Mouse (Mus musculus) forebrain, embryonic 16.5 days (tissue): ENCODE results near the gene Srsf9. TPM values are rescaled to one million over a fixed set of nuclear protein-coding genes. Genes with fewer than 3 reads are reported as not detected.

ENCODE experiments used
- ATAC-seq: fragments of 200-750 bp; cut with Nextera tagmentation; 2 replicates; pipeline ENCODE4 v1.8.0; 2017; ENCODE audit warnings: mild to moderate bottlenecking, moderate library complexity
- H3K27ac ChIP-seq: fragments of 300-500 bp; sonication (generic); 2 replicates; pipeline ENCODE4 v1.5.1; 2014; ENCODE audit warnings: low read length, control low read depth
- H3K27me3 ChIP-seq: fragments of 300-500 bp; sonication (generic); replicated peaks from 2 replicates; pipeline ENCODE4 v1.6.1; 2014; ENCODE audit warnings: low read length; ENCODE audit not compliant: control insufficient read depth, insufficient read depth
- H3K36me3 ChIP-seq: fragments of 300-500 bp; sonication (generic); 2 replicates; pipeline ENCODE4 v1.6.1; 2014; ENCODE audit not compliant: control insufficient read depth, insufficient read depth
- H3K4me1 ChIP-seq: fragments of 300-500 bp; sonication (generic); replicated peaks from 2 replicates; pipeline ENCODE4 v1.6.1; 2014; ENCODE audit warnings: low read length; ENCODE audit not compliant: control insufficient read depth, insufficient read depth
- H3K4me2 ChIP-seq: fragments of 300-500 bp; sonication (generic); 2 replicates; pipeline ENCODE4 v1.6.1; 2014; ENCODE audit warnings: mild to moderate bottlenecking, low read length, control low read depth
- H3K4me3 ChIP-seq: fragments of 300-500 bp; sonication (generic); replicated peaks from 2 replicates; pipeline ENCODE4 v1.5.1; 2014; ENCODE audit warnings: mild to moderate bottlenecking, low read length, control low read depth
- H3K9ac ChIP-seq: fragments of 300-500 bp; sonication (generic); replicated peaks from 2 replicates; pipeline ENCODE4 v1.6.1; 2014; ENCODE audit warnings: low read depth, low read length, control low read depth
- H3K9me3 ChIP-seq: fragments of 300-500 bp; sonication (generic); 2 replicates; pipeline ENCODE4 v1.6.1; 2016; ENCODE audit warnings: low read length; ENCODE audit not compliant: control insufficient read depth
- WGBS: fragments of 180-500 bp; shearing (Covaris S2); extraction: QIAGEN DNeasy Blood & Tissue Kit; methylation state at CpG from one replicate; pipeline ENCODE4 v1.1.7; 2014; 5-methylcytosine and 5-hydroxymethylcytosine counted together
- polyA plus RNA-seq: library from polyadenylated mRNA; unstranded; fragments of >200 nt; fragmentation: Nextera tagmentation; extraction: Ambion mirVana; gene quantifications from 2 replicates; pipeline ENCODE4 v1.2.1, GENCODE M21; 2015

Gene Srsf9
- polyA plus RNA-seq, 1 experiment from 2014 or later = 165 TPM

DNA sequence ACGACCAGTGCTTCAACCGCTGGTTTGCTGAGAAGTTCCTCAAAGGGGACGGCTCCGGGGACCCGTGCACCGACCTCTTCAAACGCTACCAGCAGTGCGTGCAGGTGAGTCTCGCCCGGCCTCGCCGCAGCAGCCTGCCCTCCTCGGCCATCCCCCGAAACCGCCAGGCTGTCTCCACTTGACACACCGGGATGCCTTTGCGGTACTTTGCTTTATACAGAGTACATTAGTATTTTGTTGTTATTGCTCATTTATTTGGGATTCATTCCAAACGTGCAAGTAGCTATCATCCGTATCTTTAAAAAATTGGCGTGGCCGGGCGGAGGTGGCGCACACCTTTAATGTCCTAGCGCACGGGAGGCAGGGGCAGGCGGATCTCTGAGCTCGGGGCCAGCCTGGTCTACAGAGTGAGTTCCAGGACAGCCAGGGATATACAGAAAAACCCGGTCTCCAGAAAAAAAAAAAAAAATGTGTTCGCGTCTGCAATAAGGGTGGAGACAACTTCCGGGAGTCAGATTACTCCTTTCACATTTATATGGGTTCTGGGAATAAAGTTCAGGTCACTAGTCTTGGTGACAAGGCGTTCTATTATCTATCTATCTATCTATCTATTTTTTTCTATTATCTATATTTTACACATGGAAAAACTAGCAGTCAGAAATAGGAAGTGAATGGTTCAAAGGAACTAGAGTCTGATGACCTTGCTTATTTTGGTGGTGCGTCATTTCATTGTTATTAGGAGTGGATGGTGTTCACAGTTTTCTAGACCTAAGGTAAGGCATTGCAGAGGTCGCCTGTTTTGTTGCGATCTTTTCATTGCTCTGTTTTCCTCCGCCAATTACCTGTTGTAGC is 14.6 kb downstream of the Srsf9 start:
- WGBS = 12% methylated on average over 36 of the region's 36 CpGs
- peaks cover 26% of the 10 kb centered on the region for H3K36me3 ChIP-seq
- H3K9ac ChIP-seq = peak overlapping the region; percentile 96
- H3K27me3 ChIP-seq = no peaks in the 10 kb centered on the region
- ATAC-seq = peak; percentile 61
- peak overlapping the region; percentile 78; the same call in 1 of the 2 replicates for H3K27ac ChIP-seq
- peak overlapping the region; percentile 81 for H3K4me2 ChIP-seq
- no peaks in the 10 kb centered on the region for H3K9me3 ChIP-seq
- H3K4me1 ChIP-seq = peaks cover 15% of the 10 kb centered on the region
- peak overlapping the region; percentile 98 for H3K4me3 ChIP-seq

DNA sequence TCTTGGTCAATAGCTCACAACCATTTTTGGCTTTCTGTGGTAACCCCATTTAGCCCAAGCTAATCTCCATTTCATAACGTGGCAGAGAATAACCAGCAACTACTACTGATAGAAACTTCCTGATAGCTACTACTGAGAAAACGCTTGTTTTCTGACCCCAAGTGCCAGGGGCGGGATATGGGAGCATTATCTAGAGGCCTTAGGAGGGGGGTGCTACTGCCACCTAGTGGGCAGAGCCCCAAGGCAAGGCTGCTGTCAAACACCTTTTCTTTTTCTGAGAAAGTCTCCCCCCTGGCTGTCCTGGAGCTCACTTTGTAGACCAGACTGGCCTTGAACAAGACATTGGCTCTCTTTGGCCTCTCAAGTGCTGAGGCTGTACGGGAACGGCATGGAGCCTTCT is 20.6 kb downstream of the Srsf9 start:
- peak; percentile 41; the same call in 1 of the 2 replicates for ATAC-seq
- WGBS = 1% methylated on average over 5 of the region's 5 CpGs

DNA sequence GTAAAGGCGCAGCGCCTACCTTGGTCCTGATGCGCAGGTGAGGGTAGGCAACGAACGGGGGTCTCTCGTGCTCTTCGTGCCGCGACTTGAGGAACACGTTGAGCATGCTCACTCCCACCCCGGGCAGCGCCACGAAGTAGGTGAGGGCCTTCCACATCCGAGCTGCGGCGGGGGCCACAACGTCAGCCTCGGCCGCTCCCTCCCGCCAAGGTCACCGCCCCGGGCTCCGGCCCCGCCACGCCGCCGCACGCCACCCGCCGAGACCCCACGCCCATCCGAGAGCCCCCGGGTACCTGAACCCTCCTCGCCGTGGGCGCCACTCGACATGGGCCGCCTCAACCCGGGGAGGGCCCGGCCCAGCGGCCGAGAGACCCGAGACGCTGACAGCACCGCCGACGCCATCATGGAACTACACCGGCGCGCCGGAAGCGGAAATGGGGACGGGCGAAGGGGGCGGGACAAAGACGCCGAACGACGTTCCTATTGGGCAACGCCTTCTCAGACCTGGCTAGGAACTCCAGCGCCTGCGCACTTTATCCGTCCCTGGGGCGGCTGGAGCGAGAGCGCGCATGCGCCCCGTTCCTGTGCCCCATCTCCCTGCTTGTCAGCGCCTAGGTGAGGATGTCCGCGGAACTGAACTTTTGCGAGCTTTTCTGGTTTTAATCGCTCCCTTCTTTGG is 21.7 kb downstream of the Srsf9 start, which contains the start of gene Cox6a1:
Gene Cox6a1 (minus strand): TSS at position 436 of the 679 bp plus-strand sequence.
- H3K9ac ChIP-seq = peak within 1 kb of the TSS; percentile 89
- ATAC-seq = peak; percentile 95
- H3K4me1 ChIP-seq = peaks cover 19% of the 10 kb centered on the region
- peaks cover 20% of the 10 kb centered on the region for H3K36me3 ChIP-seq
- peak within 1 kb of the TSS; percentile 91 for H3K4me3 ChIP-seq
- WGBS = under 1% methylated on average over 64 of the region's 74 CpGs
- peak within 1 kb of the TSS; percentile 98 for H3K4me2 ChIP-seq
- H3K27me3 ChIP-seq = no peaks in the 10 kb centered on the region
- H3K9me3 ChIP-seq = no peaks in the 10 kb centered on the region
- peak within 1 kb of the TSS; percentile 88 for H3K27ac ChIP-seq

More for the DNA sequence above, 20.6 kb downstream of the Srsf9 start:
- H3K36me3 ChIP-seq = peaks cover 26% of the 10 kb centered on the region
- H3K27me3 ChIP-seq = no peaks in the 10 kb centered on the region
- no peak overlapping the region for H3K27ac ChIP-seq
- H3K4me3 ChIP-seq = peak overlapping the region; percentile 91
- H3K9ac ChIP-seq = no peak overlapping the region
- H3K4me1 ChIP-seq = peaks cover 19% of the 10 kb centered on the region
- peak overlapping the region; percentile 98 for H3K4me2 ChIP-seq
- no peaks in the 10 kb centered on the region for H3K9me3 ChIP-seq

DNA sequence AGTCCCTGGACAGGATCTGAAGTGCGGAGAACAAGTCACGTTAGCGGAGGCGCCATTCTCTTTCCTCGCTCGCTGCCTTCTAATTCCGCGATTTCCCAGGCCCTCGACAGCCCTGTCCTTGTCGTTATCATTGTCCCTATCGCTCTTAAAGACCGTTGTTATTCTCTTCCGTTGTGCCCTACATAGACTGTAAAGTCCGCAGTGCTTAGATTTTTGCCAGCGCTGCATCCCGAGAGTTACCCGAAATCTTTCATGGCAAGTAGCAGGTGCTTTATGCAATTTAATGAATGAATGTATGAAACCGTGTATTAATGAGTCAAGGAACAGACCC is 22.2 kb downstream of the Srsf9 start:
- peak overlapping the region; percentile 88 for H3K27ac ChIP-seq
- peak overlapping the region; percentile 75 for H3K4me2 ChIP-seq
- H3K9ac ChIP-seq = peak overlapping the region; percentile 75
- peak; percentile 55 for ATAC-seq
- H3K27me3 ChIP-seq = no peaks in the 10 kb centered on the region
- H3K36me3 ChIP-seq = peaks cover 15% of the 10 kb centered on the region
- peaks cover 19% of the 10 kb centered on the region for H3K4me1 ChIP-seq
- H3K4me3 ChIP-seq = peak overlapping the region; percentile 91
- WGBS = under 1% methylated on average over 18 of the region's 18 CpGs
- no peaks in the 10 kb centered on the region for H3K9me3 ChIP-seq

DNA sequence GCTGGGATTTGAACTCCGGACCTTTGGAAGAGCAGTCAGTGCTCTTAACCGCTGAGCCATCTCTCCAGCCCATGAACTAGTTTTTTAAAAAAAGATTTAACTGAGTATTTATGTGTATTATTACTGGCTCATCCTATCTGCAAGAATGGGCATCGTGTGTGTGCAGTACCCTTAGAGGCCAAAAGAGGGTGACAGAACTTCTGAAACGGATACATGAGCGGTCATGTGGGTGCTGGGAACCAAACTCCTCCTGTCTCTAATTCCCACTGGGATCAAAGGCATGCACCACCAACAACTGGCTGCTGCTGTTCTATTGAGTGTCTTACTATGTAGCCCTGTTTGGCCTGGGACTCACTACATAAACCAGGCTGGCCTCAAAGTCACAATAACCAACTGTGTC is 24.4 kb downstream of the Srsf9 start:
- H3K4me2 ChIP-seq = no peak overlapping the region
- peaks cover 19% of the 10 kb centered on the region for H3K4me1 ChIP-seq
- H3K4me3 ChIP-seq = no peak overlapping the region
- no peaks in the 10 kb centered on the region for H3K36me3 ChIP-seq
- H3K27ac ChIP-seq = no peak overlapping the region
- H3K9me3 ChIP-seq = no peaks in the 10 kb centered on the region
- H3K27me3 ChIP-seq = no peaks in the 10 kb centered on the region
- H3K9ac ChIP-seq = no peak overlapping the region
- no peak for ATAC-seq
- WGBS = 81% methylated on average over 5 of the region's 5 CpGs

DNA sequence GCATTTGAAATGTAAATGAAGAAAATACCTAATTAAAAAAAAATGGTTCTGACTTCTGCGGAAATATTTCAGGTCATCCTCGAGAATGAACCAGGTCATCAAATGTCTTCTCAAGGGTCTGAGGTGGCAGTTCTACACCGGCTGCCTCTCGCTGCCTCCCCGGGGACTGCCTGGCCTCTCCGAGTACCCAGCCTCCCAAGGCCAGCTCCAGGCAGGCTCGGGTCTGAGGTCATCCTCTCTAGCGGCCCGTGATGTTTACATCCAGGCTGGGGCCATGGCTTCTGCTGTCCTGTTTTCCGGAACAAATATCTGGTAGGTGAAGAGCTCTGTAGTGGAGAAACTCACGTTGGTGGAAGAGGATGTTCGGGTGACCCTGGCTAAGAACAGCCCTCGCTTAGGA is 28.1 kb downstream of the Srsf9 start:
- Histone ChIP-seq H3K27ac (no peak overlapping the region), H3K4me3 (no peak overlapping the region), H3K27me3 (no peaks in the 10 kb centered on the region), H3K36me3 (no peaks in the 10 kb centered on the region), H3K9me3 (no peaks in the 10 kb centered on the region), H3K4me1 (no peaks in the 10 kb centered on the region), H3K4me2 (no peak overlapping the region), H3K9ac (no peak overlapping the region)
- 72% methylated on average over 13 of the region's 13 CpGs for WGBS
- ATAC-seq = no peak

DNA sequence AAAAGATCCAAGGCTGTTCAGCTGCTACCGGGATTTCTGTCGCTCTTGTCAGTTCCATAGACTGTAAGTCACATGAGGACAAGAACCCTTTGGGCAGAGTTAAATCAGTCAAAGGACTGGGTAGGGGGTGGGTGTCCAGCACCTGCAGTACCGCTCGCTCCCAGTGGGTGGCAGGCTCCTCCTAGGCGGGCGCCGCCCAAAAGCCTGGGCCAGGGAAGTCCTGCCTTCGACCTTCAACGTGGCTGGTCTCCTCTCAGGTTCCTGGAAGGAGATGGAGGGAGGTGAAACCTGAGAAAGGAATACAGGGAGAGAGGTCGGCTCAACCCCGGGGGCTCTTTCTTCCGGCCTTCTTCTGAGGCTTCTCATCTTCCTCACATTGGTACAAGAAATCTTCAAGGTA is 31.9 kb downstream of the Srsf9 start:
- H3K9me3 ChIP-seq = no peaks in the 10 kb centered on the region
- no peak overlapping the region for H3K27ac ChIP-seq
- H3K9ac ChIP-seq = no peak overlapping the region
- H3K4me2 ChIP-seq = no peak overlapping the region
- H3K4me3 ChIP-seq = no peak overlapping the region
- 0 out of 2 replicates have a peak, but pooled peaks have one; percentile 64 for ATAC-seq
- no peaks in the 10 kb centered on the region for H3K4me1 ChIP-seq
- H3K27me3 ChIP-seq = no peaks in the 10 kb centered on the region
- WGBS = 5% methylated on average over 12 of the region's 12 CpGs
- no peaks in the 10 kb centered on the region for H3K36me3 ChIP-seq

DNA sequence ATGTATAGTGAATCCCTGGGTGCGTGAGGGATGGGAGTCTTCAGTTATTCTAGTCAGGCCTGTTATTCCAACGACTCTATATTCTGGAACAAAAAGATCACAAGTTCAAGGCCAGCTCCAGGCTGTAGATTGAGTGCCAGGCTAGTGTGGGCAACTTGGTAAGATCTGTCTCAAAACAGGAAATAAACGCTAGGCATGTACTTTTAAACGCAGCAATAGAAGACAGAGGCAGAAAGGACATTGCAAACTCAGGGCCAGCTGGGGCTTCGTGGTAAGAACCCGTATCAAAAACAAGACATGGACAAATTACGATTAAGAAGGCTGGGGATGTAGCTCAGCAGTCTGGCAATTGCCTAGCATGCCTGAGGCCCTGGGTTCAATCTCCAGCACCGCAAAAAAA is 32.5 kb downstream of the Srsf9 start:
- no peak overlapping the region for H3K9ac ChIP-seq
- H3K27me3 ChIP-seq = no peaks in the 10 kb centered on the region
- H3K36me3 ChIP-seq = no peaks in the 10 kb centered on the region
- 84% methylated on average over 8 of the region's 8 CpGs for WGBS
- no peaks in the 10 kb centered on the region for H3K4me1 ChIP-seq
- H3K27ac ChIP-seq = no peak overlapping the region
- H3K9me3 ChIP-seq = no peaks in the 10 kb centered on the region
- no peak overlapping the region for H3K4me3 ChIP-seq
- no peak overlapping the region for H3K4me2 ChIP-seq
- ATAC-seq = no peak

DNA sequence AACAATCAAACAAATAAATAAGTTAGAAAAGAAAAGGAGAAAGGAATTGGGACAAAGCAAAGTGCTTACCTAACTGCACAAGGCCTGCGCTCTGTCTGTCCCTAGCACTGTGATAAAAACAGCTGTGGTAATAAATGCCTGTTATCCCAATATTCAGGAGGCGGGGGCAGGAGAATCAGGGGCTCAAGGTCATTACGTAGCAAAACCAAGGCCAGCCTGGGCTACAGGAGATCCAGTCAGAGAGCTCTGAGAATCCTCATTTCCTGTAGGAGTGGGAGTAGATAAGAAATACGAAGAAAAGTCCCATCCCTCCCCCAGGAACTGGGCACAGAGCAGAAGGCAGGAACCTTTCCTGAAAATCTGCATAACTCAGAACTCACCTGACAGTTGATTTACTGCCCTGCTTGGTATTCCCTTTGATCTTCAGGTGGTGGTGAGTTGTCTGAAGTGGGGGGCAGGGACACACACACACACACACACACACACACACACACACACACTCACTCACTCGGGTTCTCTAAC is 32.9 kb downstream of the Srsf9 start:
- Histone ChIP-seq H3K4me2 (no peak overlapping the region), H3K4me3 (no peak overlapping the region), H3K36me3 (no peaks in the 10 kb centered on the region), H3K27me3 (no peaks in the 10 kb centered on the region), H3K4me1 (no peaks in the 10 kb centered on the region), H3K27ac (no peak overlapping the region), H3K9me3 (no peaks in the 10 kb centered on the region), H3K9ac (no peak overlapping the region)
- no peak for ATAC-seq
- WGBS = 70% methylated on average over 5 of the region's 5 CpGs
